Mouse (Mus musculus) myocyte (in vitro differentiated cells): ENCODE results near the gene Gm16253. TPM values are rescaled to one million over a fixed set of nuclear protein-coding genes. Genes with fewer than 3 reads are reported as not detected.
A peak's percentile ranks its signal among the peaks of the same experiment; 100 is the strongest.

Experiments used
- H3K27me3 ChIP-seq: one replicate; pipeline ENCODE4 v1.6.1; 2011; ENCODE audit not compliant: control insufficient read depth, insufficient read depth, insufficient read length
- H3K36me3 ChIP-seq: one replicate; pipeline ENCODE4 v1.6.1; 2011; ENCODE audit not compliant: control insufficient read depth, insufficient read depth
- H3K4me2 ChIP-seq: one replicate; pipeline ENCODE4 v1.6.1; 2011; ENCODE audit warnings: low read depth, control low read depth
- H3K4me3 ChIP-seq: one replicate; pipeline ENCODE4 v1.5.1; 2011; ENCODE audit warnings: mild to moderate bottlenecking, control low read depth, moderate library complexity
- H3K79me2 ChIP-seq: one replicate; pipeline ENCODE4 v1.6.1; 2011; ENCODE audit not compliant: control insufficient read depth, insufficient read depth
- H3ac ChIP-seq: one replicate; pipeline ENCODE4 v1.6.1; 2011; ENCODE audit not compliant: control insufficient read depth, insufficient read length
- CEBPB ChIP-seq: IDR thresholded peaks from 2 replicates; pipeline ENCODE4 v1.6.1; 2011; ENCODE audit warnings: mild to moderate bottlenecking, moderate library complexity; ENCODE audit not compliant: poor library complexity, insufficient read depth, severe bottlenecking
- E2F4 ChIP-seq: IDR thresholded peaks from one replicate; pipeline ENCODE4 v1.6.1; 2011; ENCODE audit warnings: mild to moderate bottlenecking, control low read depth, moderate library complexity; ENCODE audit not compliant: insufficient read depth
- MAX ChIP-seq: IDR thresholded peaks from one replicate; pipeline ENCODE4 v1.6.1; 2011; ENCODE audit warnings: low read depth, mild to moderate bottlenecking, control low read depth
- MYOD1 ChIP-seq, 3 experiments: IDR thresholded peaks; one replicate each; pipeline ENCODE4 v1.6.1; 2011; ENCODE audit warnings: control low read depth in 2 of 3, low read depth in 2 of 3, mild to moderate bottlenecking in 2 of 3, moderate library complexity in 1 of 3; ENCODE audit not compliant: insufficient read length in 2 of 3, control insufficient read depth in 1 of 3
- MYOG ChIP-seq, 3 experiments: IDR thresholded peaks; one replicate each; pipeline ENCODE4 v1.6.1; 2011; ENCODE audit warnings: control low read depth in 2 of 3, low read depth in 2 of 3, mild to moderate bottlenecking in 2 of 3; ENCODE audit not compliant: insufficient read length in 2 of 3, control insufficient read depth in 1 of 3, insufficient read depth in 1 of 3
- POLR2A ChIP-seq: IDR thresholded peaks from one replicate; pipeline ENCODE4 v1.6.1; 2011; ENCODE audit warnings: low read depth, mild to moderate bottlenecking, control low read depth, moderate library complexity; ENCODE audit not compliant: insufficient read length
- POLR2AphosphoS2 ChIP-seq: IDR thresholded peaks from one replicate; pipeline ENCODE4 v1.6.1; 2011; ENCODE audit warnings: low read depth, control low read depth; ENCODE audit not compliant: insufficient read length
- REST ChIP-seq: IDR thresholded peaks from one replicate; pipeline ENCODE4 v1.6.1; 2011; ENCODE audit warnings: mild to moderate bottlenecking, control low read depth, moderate library complexity; ENCODE audit not compliant: insufficient read depth, insufficient read length
- SRF ChIP-seq: IDR thresholded peaks from one replicate; pipeline ENCODE4 v1.6.1; 2011; ENCODE audit warnings: low read depth; ENCODE audit not compliant: control insufficient read depth, insufficient read length
- TCF12 ChIP-seq: IDR thresholded peaks from one replicate; pipeline ENCODE4 v1.6.1; 2011; ENCODE audit warnings: mild to moderate bottlenecking, control low read depth; ENCODE audit not compliant: poor library complexity, insufficient read depth, severe bottlenecking
- TCF3 ChIP-seq: IDR thresholded peaks from one replicate; pipeline ENCODE4 v1.6.1; 2011; ENCODE audit warnings: low read depth, control low read depth; ENCODE audit not compliant: insufficient read length
- USF1 ChIP-seq: IDR thresholded peaks from one replicate; pipeline ENCODE4 v1.6.1; 2011; ENCODE audit warnings: low read depth, mild to moderate bottlenecking, control low read depth, moderate library complexity
- polyA plus RNA-seq: library from polyadenylated mRNA; unstranded; fragments of >200 nt; fragmentation: generic; extraction: Trizol; gene quantifications from one replicate; pipeline ENCODE4 v1.2.1, GENCODE M21; 2012; ENCODE audit warnings: missing spikeins

The Gm16253 gene
- polyA plus RNA-seq, 1 experiment, result 0.25 TPM

- TF ChIP-seq MYOG (IDR thresholded peaks at IDR 0.05; ENCODE audit: control insufficient read depth in 1 of 3, insufficient read depth in 1 of 3, insufficient read length in 2 of 3, low read depth in 2 of 3) (peak in 1 of 3 experiments; percentile 38), MYOD1 (IDR thresholded peaks at IDR 0.05; ENCODE audit: control insufficient read depth in 1 of 3, insufficient read length in 2 of 3, low read depth in 2 of 3) (no peak), REST (no peak), POLR2AphosphoS2 (peak; percentile 85)
- no peak overlapping the region for H3K4me3 ChIP-seq
These were observed 3.2 kb downstream of the Gm16253 start for GRCm38 (mm10) chr3:96579885-96580454.

DNA sequence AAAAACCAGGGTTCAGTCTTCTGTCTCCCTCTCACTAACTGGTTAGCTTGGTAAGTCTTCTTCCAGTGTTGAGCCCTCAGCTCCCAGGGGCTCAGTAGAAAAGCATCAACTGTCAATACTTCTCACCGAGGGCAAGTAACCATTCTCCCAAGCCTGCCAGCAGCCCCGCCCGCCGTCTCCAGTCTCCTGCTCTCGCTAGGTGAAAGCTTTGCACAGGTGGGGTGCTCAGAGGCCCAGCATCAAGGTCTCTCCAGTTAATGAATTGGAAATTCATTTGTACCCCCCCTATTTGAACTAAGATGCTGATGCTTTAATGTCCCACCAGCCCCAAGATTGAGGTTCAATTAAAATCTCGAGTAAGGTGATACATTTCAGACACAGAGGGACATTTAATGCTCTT is 4.4 kb downstream of the Gm16253 start:
- H3K27me3 ChIP-seq, result no peaks in the 10 kb centered on the region
- H3ac ChIP-seq, result no peak overlapping the region
- no peaks in the 10 kb centered on the region for H3K79me2 ChIP-seq
- H3K36me3 ChIP-seq, result peaks cover 4% of the 10 kb centered on the region
- no peak overlapping the region for H3K4me3 ChIP-seq
- no peak overlapping the region for H3K4me2 ChIP-seq
- TF ChIP-seq MYOD1 (IDR thresholded peaks at IDR 0.05; ENCODE audit: control insufficient read depth in 1 of 3, insufficient read length in 2 of 3, low read depth in 2 of 3) (no peak), CEBPB (no peak), SRF (no peak), TCF12 (no peak), REST (no peak), MAX (no peak), POLR2AphosphoS2 (no peak), TCF3 (no peak), MYOG (IDR thresholded peaks at IDR 0.05; ENCODE audit: control insufficient read depth in 1 of 3, insufficient read depth in 1 of 3, insufficient read length in 2 of 3, low read depth in 2 of 3) (no peak), POLR2A (no peak), USF1 (no peak), E2F4 (no peak)

More at GRCm38 (mm10) chr3:96579885-96580454, 3.2 kb downstream of the Gm16253 start:
- H3K36me3 ChIP-seq, result peaks cover 4% of the 10 kb centered on the region
- H3K27me3 ChIP-seq, result no peaks in the 10 kb centered on the region
- H3K4me2 ChIP-seq, result peak overlapping the region; percentile 55
- no peak overlapping the region for H3ac ChIP-seq
- no peaks in the 10 kb centered on the region for H3K79me2 ChIP-seq

DNA sequence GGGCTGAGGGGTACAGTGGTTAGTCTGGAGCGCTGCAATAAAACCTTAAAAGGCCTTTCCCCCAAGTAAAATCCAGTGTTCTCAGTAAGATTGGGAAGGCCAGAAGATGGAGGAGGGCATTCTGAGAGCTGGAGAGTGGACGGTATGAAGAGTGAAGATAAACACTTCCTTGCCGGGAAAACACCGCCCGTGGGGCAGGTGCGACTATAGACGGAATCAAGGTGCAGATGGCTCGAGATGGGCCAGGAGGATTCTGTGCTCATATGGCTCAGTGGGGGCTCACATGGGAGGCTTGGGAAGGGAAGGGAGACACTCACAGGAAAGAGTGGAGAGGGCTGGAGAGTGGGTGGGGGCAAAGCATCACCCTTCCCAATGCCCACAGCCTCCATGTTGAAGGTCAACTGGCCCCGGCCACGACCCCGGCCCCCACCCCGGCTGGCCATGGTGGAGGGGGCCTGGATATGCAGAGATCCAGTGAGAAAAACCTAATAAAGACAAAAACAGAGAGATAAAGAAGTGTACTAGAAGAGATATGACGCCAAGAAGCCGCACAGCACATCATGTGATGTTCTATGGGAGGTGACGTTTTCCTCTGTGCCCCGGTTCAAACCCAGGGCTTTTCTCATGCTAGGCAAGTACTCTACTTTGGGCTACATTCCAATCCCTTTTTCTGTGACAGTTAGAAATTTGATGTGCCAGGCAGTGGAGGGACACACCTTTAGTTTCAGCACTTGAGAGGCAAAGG is 5.2 kb downstream of the Gm16253 start:
- Histone ChIP-seq H3K4me3 (no peak overlapping the region), H3ac (no peak overlapping the region), H3K27me3 (no peaks in the 10 kb centered on the region), H3K36me3 (peaks cover 4% of the 10 kb centered on the region), H3K4me2 (no peak overlapping the region), H3K79me2 (no peaks in the 10 kb centered on the region)
- TF ChIP-seq MAX (no peak), MYOG (IDR thresholded peaks at IDR 0.05; ENCODE audit: control insufficient read depth in 1 of 3, insufficient read depth in 1 of 3, insufficient read length in 2 of 3, low read depth in 2 of 3) (no peak), E2F4 (no peak), USF1 (no peak), POLR2A (no peak), TCF3 (no peak), POLR2AphosphoS2 (no peak), MYOD1 (IDR thresholded peaks at IDR 0.05; ENCODE audit: control insufficient read depth in 1 of 3, insufficient read length in 2 of 3, low read depth in 2 of 3) (no peak), REST (no peak), SRF (no peak), TCF12 (no peak), CEBPB (no peak)

DNA sequence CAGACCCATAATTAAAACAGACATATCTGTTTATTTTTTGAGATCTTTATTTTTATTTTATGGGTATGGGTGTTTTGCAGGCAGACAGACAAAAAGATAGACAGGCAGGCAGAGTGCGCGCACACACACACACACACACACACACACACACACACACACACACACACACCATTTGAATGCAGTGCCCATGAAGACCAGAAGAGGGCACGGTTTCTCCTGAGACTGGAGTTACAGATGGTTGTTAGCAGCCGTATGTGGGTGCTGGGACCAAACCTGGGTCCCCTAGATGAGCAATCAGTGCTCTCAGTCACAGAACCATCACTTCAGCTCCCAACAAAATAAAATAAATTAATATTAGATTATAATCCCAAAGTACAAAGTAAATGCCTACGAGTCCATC is 6.6 kb downstream of the Gm16253 start:
- H3K4me2 ChIP-seq, result no peak overlapping the region
- H3K27me3 ChIP-seq, result no peaks in the 10 kb centered on the region

More for the DNA sequence above, 6.6 kb downstream of the Gm16253 start:
- Histone ChIP-seq H3K79me2 (no peaks in the 10 kb centered on the region), H3ac (no peak overlapping the region), H3K4me3 (no peak overlapping the region), H3K36me3 (peaks cover 4% of the 10 kb centered on the region)
- TF ChIP-seq MAX (no peak), TCF3 (no peak), TCF12 (no peak), CEBPB (no peak), SRF (no peak), POLR2A (no peak), REST (no peak)
